Mouse (Mus musculus) testis, adult 2 months (tissue): Measurements from ENCODE around the gene Parva.

Source experiments
- CTCF ChIP-seq: fragments of 200-500 bp; IDR thresholded peaks from 2 replicates; pipeline ENCODE4 v1.5.1; 2012; ENCODE audit warnings: low read depth, mild to moderate bottlenecking, inconsistent platforms, low read length, moderate library complexity; ENCODE audit not compliant: control insufficient read depth, insufficient read depth, insufficient replicate concordance
- POLR2A ChIP-seq: fragments of 200-500 bp; IDR thresholded peaks from 2 replicates; pipeline ENCODE4 v1.6.1; 2012; ENCODE audit warnings: low read depth, mild to moderate bottlenecking, inconsistent platforms, low read length, moderate library complexity; ENCODE audit not compliant: control insufficient read depth

DNA sequence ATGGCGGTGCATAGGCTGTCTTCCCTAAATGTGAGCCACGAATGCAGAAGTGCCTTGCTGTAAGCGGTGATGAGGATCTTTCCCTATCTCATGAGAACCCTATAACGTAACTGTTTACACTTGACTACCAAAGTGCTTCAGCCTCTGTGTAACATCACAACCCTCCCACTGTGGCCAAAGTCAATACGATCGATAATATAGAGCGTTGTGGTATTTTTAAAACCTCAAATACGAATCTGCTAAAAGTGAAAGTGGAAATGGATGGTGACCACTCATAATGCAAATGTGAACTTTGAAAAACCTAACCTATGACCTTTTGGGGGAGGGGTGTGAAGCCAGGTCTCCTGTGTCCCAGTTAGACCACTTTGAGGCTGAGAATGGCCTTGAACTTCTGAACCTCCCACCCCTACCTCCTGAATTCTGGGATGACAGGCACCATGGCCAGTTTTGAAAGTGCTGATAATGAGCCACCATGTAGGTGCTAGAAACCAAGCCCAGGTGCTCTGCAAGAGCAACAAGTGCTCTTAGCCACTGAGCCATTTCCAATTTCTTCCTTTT, 87.4 kb downstream of the Parva start:
- no peak for TF ChIP-seq CTCF
- no peak for TF ChIP-seq POLR2A
